Mouse (Mus musculus): ENCODE measurements around the gene Crb3.

Gene Crb3

DNA sequence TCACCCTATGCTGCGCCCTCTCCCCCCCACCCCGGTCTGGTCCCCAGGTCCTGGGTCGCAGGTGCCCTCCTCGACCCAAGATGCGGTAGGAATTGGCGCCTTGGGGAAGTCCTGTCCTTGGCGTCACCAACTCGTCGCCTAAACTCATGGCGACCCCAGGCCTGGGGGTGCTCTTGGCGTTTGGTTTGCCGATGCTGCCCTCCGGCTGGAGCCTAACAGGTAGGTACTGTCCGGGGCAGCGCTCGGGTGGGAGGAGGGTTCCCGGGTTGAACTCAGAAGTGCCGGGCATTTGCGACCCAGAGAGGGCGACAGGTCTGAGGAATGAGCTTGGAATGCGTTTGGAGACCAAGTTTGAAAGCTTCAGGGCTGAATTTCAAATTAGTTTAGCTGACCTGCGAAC lies 3.6 kb downstream of the Crb3 start:
- peak; percentile 29 for DNase-seq

DNA sequence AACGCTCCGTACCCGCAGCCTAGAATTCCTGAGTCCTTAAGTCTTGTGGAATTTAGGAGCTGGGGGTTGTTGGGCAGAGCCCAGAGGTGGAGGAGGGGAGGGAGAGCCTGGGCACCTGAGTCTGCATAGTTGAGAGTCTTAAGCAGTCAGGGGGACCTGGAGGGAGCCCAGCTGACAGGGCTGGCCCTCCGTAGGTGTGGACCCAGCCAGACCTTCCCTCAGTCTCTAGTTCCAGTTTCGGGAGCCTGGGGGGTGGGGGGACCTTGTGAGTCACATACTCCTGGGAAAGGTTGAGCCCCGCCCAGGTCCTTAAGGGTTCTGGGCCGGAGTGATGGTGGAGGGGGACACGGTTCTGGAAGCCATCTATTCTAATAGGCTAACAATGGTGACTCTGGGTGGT lies 4.1 kb downstream of the Crb3 start:
- DNase-seq = peak; percentile 17

DNA sequence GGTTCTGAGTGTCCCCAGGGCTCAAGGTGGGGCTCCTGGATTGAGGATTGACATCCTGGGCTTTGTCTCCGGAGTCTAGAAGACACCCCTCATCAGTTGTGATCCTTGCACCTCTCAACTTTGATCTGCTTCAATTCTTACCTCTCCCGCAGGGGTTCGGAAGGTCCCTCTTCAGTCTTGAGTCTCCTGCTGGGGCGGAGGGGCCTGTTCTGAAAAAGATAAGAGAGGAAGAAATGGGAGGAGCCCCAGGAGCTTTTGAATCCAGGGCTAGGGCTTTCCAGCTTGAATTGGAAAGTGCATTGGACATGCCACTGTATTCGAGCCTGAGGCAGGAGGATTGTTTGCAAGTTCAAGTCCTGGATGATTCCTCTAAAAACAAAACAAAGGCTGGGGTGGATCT lies 8.0 kb downstream of the Crb3 start:
- DNase-seq = no peak

DNA sequence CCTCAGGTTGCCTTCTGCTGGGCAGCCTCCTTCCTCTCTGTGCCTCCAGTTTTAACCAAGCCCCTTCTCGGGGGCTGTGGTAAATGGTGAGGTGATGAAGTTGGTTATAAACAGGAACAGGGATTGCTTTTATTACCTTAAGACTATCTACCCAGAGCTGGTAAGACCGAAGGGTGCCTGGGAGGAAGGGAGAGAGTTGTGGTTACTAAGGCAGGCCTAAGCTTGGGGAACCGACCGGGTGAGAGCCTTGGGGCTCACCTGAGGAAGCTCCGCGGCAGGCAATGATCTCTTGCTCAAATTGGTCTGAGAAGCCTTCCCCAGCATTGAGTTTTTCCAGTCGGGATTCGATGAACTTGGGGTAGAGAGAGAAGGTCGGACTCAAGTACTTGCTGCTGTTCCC lies 11.4 kb downstream of the Crb3 start:
- no peak for DNase-seq

DNA sequence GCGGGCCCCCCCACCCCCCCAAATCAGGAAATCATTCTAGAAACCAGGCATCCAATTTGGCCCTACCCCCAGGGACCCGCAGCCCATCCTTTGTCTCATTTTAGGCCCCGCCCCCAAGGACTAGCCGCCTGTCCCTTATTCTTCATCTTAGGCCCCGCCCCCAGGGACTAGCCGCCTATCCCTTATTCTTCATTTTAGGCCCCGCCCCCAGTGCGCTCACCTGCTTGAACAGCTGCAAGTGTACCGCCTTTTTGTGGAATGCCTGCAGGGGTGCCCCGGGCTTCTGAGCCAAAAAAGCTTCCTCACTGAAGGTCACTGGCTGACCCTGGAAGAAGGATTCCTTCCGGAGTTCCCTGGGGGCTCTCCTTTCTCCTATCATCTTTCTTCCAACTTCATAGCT lies 11.8 kb downstream of the Crb3 start:
- DNase-seq = peak; percentile 77

DNA sequence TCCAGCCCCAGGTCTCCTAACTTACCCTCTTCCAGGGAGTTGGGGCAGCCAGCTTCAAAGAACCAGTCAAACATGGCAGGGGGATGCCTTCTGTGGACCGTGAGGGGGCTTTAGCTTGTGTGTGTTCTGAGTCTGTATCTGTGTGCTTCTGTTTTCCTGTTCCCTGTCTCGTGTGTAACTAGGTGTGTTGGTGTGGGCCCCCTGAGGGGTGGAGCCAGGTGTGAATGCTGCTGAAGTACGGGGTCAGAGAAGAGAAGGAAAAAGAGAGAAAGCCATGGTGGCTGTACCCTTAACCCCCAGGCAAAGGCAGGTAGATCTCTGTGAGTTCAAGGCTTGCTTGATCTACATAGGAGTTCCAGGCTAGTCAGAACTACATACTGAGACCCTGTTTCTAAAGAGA lies 18.0 kb downstream of the Crb3 start:
- DNase-seq = peak; percentile 58

DNA sequence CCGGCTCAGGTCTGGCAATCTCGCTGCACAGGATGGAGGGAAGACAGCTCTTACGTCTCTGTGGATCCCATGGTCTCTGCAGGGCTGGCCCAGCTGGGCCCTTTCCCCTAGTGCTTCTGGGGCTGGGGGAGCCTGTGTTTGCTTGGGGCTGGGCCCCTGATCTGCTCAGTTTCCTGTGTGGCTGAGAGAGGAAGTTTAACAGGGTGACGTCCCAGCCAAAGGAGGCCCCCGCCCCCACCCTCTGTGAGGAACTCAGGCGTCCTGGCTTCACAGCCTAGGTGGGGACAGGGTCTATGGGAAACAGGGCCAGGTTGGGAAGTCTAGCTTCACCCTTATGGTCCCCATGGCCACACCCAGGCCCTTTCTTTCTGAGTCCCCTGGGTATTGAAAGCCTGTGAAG lies 19.4 kb downstream of the Crb3 start, which contains the start of gene Dennd1c:
Dennd1c (minus strand) TSS at position 179 of the 400 bp plus-strand sequence.
- DNase-seq = peak; percentile 85

DNA sequence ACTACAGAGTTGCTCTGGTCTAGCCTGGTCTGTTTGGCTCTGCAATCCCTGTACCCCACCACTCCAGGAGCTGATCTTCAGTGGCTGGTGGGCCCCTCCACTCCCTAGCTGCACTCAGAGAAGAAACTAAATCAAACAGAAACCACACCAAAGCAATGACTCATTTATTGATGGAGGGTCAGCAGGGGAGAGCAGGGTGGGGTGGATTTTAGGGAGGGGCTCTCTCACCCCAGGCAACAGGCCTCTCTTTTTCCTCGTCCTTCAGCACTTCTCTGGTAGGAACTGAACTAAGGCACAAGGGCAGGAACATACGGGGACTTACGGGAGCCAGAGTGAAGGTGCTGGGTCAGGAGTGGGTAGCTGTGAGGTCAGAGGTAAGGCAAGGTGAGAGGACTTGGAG lies 21.0 kb downstream of the Crb3 start:
- DNase-seq = no peak

DNA sequence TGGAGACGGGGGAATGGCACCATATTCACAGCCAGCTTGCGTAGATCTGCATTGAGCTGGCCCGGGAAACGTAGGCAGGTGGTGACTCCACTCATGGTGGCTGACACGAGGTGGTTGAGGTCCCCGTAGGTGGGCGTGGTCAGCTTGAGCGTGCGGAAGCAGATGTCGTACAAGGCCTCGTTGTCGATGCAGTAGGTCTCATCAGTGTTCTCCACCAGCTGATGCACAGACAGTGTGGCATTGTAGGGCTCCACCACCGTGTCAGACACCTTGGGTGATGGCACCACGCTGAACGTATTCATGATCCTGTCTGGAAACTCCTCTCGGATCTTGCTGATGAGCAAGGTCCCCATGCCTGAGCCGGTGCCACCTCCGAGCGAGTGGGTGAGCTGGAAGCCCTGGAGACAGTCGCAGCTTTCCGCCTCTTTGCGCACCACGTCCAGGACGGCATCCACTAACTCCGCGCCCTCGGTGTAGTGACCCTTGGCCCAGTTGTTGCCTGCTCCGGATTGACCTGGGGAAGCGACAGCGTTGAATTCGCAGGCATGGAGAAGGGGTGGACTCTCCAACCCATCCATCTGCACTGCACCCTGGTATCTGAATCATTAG lies 22.4 kb downstream of the Crb3 start:
- DNase-seq = no peak

DNA sequence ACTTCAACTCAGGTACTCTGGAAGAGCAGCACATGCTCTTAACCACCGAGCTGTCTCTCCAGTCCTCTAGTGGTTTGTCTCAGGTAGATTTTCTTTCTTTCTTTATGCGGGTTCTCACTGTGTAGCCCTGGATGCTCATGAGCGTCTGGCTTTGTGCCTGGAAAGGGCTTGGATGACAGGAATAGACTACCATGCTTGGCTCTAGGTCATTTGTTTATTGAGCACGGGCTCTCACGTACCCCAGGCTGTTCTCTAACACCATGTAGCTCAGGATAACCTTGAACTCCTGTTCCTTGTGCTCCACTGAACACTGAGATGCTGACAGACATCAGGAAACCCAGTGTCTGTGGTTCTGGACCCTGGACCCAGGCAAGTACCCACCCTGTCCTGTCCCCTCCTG lies 23.6 kb downstream of the Crb3 start:
- no peak for DNase-seq

DNA sequence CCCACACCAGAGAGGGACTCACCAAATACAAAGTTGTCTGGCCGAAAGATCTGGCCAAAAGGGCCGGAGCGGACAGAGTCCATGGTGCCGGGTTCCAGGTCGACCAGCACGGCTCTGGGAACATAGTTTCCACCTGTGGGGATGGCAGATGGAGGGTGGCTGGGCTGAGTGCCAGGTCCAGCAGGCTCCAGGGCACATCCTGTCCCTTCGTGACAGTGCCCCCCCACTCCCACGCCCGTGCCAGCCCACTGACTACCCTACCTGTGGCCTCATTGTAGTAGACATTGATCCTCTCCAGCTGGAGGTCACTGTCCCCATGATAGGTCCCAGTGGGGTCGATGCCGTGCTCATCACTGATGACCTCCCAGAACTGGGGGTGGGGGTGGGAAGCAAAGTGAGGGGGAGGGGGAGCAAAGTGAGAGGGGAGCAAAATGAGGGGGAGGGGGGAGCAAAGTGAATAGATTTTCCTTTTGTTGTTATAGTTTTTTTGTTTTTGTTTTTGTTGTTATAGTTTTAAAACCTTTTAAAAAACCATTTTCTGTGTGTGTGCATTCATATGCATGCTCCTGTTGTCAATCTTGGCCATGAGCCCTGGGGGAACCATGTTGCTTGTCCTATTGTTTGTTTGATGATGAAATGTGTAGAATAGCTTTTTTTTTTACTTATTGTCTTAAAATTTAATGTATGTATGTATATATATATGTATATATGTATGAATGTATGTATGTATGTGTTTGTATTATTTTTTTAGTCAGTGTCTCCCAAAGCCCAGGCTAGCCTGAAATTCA lies 27.3 kb downstream of the Crb3 start:
- DNase-seq = no peak

DNA sequence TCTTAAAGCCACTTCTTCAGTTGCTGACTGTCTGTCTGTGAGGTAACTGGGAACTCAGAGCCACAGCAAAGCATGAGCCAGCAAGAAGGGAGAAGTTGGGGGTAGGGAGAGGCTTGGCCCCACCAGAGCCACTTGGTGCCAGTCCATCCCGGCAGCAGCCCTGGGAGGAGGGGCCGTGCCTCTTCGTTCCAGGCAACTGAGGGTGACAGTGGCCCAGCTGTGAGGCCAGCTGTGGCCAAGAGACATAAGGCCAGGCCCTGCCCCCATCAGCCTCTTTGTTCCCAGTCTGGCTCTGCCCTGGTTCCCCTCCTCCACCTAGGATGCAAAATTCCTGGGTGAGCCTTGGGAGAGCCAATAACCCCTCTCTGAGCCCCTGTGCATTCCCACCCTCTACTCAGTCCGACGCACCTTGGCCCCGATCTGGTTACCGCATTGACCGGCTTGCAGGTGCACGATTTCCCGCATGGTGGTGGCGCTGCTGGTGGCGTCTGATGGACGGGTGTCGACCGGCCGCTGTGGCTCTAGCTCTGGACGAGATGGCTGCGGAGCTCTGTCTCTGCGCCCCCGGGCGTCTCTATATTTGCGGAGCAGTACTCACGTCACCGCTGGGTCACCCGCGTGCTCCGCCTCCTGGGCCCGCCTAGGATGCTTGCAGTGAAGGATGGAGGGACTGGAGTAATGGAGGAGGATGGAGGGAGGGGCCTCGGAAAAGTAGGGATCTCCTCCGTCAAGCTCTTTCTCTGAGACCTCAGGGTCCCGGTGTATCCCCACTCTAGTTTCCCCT lies 28.3 kb downstream of the Crb3 start, which contains the start of gene Tubb4a:
Tubb4a (minus strand) TSS at position 734 of the 784 bp plus-strand sequence.
- DNase-seq = no peak

DNA sequence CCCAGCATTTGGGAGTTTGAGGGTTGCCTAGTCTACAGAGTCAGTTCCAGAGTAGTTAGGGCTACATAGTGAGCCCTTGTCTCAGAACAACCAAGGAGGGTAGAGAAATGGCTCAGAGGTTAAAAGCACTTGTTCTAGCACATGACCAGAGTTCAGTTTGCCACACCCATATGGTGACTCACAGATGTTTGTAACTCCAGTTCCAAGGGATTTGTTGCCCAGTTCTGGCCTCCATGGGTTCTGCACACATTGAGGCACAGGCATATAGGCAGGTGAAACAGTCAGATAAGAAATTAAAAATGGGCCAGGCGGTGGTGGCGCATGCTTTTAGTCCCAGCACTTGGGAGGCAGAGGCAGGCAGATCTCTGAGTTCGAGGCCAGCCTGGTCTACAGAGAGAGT lies 35.3 kb downstream of the Crb3 start:
- no peak for DNase-seq

DNA sequence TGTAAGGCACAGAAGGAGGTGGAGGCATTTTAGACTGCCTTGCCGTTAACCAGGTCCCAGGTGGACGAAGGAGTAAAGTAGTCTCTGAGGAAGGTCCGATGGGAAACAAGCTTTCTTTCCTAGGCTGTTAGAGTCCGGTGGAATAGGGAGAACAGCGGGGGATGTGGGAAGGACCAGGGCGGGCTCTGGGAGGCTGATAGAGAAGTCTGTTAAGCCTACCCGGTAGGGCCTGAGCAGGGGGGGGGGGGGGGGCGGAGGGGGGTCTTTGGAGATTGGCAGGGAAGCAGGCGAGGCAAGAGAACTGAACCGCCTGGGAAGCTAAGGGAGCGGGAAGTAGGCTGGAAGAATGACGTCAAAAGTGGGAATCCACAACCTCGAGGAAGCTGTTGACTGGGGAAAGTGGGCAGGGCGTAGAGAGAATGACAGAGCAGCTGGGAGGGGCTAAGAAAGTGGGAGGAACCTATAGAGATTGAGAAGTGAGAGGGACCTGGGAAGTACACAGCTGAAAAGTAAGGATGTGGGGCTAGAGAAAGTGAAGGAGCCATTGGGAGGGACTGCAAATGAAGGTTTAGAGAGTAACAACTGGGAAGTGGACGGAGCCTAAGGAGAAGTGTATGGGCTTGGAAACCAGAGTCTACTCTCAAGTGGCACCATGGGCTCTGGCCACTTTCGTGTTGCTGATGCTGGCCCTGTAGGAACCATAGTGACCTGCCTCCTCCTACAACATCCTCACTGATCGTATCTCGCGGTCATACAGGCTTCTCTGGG lies 37.1 kb downstream of the Crb3 start:
- peak; percentile 53 for DNase-seq

DNA sequence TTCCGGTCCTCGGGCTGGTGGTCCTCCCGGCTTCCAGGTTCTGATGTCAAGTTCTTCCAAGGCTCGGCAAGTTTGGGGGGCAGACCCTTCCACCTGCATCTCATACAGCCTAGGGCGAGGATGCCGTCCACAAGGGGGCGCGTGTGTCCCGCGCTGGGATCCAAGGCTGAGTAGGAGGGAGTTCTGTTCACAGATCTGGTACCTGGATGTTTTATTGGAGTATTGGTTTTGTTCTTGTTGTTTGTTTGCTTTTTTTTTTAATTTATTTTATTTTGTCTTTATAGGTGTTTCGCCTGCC lies 37.7 kb downstream of the Crb3 start:
- peak; percentile 98 for DNase-seq

DNA sequence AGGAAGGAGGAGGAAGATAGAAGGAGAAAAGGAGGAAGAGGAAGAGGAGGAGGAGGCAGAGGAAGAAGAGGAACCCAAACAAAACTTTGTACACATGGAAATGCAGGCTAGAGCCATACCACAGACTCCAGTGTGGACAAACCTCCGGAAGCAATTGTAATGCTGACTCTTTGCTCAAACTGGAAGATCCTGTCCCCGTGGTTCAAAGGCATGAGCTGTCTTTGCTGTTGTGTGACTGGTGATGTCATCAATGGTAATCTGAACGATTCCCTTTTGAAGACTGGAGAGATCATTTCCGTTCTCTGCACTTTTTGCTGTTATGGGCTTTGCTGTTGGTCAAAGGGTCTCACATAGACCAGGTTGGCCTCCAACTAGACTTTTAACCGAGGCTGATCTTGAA lies 39.4 kb downstream of the Crb3 start:
- no peak for DNase-seq

DNA sequence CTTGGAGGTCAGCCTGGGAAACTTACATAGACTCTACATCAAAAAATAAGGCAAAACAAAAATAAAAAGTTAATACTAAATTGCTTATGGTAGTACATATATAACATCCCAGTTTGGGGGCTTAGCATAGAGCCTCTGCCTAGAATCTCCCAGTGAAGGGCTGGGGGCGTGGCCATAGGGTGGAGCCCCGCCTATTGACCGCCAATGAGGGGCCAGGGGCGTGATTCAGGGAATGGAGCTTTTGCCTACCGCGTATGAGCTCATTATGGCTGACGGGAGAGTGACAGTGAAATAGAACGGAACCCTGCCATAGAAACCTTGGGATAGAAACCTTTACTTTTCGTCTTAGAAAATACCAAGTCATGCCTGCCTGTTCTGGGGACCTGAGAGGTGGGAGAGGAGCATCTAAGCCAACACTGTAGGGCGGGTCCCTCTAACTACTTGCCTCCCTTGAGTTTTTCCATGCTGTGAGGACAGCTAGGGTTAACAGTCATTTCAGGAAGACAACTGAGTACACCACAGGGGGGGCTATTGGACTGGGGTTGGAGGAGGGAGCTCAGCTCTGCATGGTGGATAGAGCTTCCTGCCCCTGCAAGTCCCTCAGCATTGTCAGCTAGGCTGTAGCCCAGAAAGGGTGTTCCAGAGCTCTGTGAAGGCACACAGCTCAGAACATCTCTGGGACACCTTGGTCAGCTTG lies 40.9 kb downstream of the Crb3 start:
- peak; percentile 71 for DNase-seq

DNA sequence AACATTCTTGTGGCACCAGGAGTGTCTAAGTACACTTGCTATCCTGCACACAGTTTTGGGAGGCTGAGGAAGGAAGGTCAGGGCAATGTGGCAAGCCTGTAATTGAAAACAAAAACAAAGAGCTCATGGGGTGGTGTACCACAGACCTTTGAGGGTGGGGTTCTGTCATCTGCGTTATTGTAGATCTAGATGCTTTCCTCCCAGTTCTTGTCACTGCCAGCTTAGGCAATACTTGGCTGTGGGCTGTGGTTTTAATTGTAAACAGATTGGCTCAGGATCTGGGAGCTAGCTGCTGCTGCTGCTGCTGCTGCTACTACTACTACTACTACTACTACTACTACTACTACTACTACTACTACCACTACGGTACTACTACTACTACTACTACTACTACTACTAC lies 43.4 kb downstream of the Crb3 start:
- no peak for DNase-seq

DNA sequence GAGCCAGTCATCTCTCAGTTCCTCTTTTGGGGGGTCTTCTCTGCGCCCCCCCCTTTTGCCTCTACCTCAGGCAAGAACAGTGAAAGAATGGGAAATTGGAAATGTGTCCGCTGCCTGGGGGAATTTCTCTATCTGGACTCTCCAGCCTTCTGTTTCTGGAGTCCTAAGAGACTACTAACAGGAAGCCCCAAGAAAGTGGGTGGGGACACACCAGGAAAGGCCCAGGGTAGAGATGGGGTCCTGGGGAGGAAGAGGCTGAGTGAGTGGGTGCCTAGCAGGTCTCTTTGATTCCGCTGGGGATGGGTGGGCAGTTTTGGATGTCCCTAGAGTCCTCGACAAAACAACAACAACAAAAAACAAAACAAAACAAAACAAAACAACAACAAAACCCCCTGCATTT lies 45.6 kb downstream of the Crb3 start:
- no peak for DNase-seq

DNA sequence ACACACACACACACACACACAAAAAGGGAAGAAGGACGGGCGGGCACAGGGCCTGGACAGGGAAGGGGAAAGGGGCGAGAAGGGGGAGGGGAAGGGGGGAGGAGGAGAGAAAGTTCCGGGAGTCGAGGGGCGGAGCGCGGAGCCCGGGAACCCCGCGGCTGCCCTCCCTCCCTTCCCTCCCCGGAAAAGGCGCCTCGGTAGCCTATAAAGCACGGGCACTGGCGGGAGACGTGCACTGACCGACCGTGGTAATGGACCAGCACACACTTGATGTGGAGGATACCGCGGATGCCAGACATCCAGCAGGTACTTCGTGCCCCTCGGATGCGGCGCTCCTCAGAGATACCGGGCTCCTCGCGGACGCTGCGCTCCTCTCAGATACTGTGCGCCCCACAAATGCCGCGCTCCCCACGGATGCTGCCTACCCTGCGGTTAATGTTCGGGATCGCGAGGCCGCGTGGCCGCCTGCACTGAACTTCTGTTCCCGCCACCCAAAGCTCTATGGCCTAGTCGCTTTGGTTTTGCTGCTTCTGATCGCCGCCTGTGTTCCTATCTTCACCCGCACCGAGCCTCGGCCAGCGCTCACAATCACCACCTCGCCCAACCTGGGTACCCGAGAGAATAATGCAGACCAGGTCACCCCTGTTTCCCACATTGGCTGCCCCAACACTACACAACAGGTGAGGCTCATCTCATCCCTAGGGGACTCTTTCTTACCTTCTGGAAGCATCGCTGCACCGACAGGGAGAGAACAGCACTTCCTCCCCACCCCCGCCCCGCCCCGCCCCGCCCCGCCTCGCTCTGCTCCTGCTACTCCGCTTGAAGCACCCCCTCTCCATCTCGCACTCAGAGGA lies 46.5 kb downstream of the Crb3 start, which contains the start of gene Tnfsf9:
Tnfsf9 (plus strand) TSS at position 145 of the 854 bp plus-strand sequence.
- DNase-seq = peak; percentile 58

DNA sequence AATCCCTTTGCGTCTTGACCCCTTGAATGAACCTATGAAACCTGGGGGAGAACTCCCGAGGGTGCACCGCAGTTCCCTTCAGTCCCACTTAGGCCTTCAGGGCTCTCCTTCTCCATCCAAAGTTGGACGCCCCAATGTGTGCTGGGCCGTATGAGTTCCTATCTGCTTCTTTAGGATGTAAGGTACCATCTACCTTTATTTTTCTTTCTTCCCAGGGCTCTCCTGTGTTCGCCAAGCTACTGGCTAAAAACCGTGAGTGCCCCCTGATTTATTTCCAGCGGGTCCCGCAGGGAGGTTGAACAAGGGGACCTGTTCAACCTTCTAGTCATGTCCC lies 47.1 kb downstream of the Crb3 start:
- DNase-seq = no peak

DNA sequence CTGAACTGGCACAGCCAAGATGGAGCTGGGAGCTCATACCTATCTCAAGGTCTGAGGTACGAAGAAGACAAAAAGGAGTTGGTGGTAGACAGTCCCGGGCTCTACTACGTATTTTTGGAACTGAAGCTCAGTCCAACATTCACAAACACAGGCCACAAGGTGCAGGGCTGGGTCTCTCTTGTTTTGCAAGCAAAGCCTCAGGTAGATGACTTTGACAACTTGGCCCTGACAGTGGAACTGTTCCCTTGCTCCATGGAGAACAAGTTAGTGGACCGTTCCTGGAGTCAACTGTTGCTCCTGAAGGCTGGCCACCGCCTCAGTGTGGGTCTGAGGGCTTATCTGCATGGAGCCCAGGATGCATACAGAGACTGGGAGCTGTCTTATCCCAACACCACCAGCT lies 48.2 kb downstream of the Crb3 start:
- DNase-seq = no peak

Data from thymus, postnatal 4 days (tissue).